Mouse (Mus musculus): ENCODE results near the gene Dync2li1.

The Dync2li1 gene

GRCm38 (mm10) chr17:84626276-84626856 is at the start of gene Dync2li1:
Gene Dync2li1 (plus strand): TSS chr17:84626496.
- peak; percentile 90 for DNase-seq

GRCm38 (mm10) chr17:84576621-84577293 is 49.5 kb upstream of the Dync2li1 start:
- DNase-seq: no peak

- no peak for DNase-seq
Observed at GRCm38 (mm10) chr17:84579249-84579648, 47.0 kb upstream of the Dync2li1 start.

GRCm38 (mm10) chr17:84579817-84580216 is 46.5 kb upstream of the Dync2li1 start:
- no peak for DNase-seq

- no peak for DNase-seq
Observed at GRCm38 (mm10) chr17:84580821-84581220, 45.5 kb upstream of the Dync2li1 start.

- DNase-seq: no peak
Observed at GRCm38 (mm10) chr17:84581740-84582414, 44.4 kb upstream of the Dync2li1 start.

- DNase-seq: no peak
Observed at GRCm38 (mm10) chr17:84584107-84584506, 42.2 kb upstream of the Dync2li1 start.

DNA sequence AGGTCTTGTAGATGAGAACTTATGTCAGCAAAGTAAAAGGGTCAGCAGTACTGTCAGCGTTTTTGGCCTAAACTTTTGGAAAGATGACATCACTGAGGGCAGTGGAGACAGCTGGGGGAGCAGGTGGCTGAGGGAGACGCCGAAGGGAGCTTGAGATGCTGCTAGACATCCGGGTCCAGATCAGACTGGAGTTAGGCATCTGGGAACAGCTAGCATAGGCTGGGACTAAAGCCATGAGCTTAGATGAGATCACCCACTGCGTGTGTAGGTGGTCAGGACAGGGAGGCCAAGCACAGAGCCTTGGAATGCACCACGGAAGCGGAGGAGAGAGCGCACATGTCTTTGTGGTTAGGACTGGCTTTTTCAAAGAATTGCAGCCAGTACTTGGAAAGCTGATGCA is 41.2 kb upstream of the Dync2li1 start:
- no peak for DNase-seq

DNA sequence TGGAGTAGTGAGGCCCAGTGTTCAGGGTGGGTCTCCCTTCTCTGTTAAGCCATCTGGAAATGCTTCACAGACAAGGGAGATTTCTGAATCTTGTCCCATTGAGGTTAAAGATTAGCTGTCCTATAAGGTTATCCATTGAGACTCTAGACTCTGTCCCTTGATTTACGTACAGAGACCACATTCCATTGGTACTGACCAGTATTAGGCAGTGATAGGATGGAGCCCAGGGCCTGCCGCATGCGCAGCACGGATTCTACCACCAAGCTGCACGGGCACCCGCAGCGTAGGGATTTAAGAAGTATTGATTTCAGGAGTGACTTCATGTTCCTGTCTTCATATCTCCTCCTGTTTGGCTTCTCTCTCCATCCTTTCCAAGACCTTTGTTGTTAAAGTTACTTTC is 36.2 kb upstream of the Dync2li1 start:
- no peak for DNase-seq

DNA sequence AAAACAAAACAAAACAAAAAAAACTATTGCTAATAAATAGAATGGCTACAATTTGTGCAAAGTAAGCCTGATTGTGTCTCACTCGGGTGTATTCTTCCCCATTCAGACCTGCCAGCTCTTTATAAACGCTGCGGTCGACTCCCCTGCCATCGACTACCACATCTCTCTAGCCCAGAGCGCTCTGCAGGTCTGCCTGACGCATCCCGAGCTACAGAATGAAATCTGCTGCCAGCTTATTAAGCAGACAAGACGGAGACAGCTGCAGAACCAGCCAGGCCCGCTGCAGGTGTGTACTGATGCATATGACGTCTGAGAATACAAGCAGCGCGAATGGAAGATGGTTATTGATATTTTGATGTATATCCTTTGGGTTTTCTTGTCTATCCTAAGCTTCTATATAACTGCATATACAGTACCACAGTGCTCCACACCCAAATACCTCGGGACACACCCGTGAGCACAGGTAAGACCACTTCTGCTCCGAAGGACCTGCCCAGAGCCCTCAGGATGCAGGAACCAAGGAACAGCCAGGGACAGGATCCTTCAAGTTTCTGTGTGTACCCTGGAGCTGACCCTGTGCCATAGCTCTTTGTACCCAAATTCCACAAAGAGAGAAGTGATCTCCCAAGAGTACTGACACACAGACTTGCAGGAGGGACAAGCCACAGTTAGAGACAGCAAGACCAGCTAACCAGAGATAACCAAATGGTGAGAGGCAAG is 34.7 kb upstream of the Dync2li1 start:
- no peak for DNase-seq

DNA sequence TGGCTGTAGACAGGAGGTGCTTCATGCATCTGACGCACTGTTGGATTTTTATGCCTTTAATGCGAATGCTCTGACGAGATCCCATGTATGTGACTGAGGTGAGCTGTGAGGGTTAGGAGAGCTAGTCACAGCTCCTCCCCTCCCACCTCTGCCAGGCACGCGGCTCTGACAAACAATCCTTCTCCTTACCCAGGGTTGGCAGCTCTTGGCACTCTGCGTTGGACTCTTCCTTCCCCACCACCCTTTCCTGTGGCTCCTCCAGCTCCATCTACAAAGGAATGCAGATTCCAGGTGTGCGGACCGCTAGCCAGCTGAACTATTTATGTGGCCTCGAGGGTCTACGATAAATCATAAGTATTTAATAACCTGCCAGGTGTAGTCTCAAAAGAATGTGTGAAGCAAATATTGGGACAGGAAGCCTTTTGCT is 30.3 kb upstream of the Dync2li1 start:
- DNase-seq: no peak

DNA sequence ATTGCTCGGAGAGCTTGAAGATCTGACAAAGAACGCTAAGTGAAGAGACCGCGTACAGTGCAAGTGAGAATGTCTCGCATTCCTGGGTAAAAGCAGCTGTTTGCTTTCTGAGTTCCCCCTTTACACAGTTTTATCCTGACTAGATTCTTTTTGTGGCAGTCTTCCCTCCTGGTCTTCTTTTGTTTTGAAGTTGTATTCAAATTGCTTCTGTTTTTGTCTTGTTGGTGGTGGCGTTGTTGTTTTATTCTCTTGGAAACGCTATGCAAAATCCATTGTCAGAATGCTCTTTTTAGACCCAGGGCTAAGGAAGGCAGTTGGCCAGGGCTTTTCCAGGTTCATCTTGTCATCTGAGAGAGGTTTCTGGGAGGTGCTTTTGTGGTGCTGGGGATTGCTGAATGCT is 29.8 kb upstream of the Dync2li1 start:
- no peak for DNase-seq

GRCm38 (mm10) chr17:84597859-84598258 is 28.4 kb upstream of the Dync2li1 start:
- no peak for DNase-seq

DNA sequence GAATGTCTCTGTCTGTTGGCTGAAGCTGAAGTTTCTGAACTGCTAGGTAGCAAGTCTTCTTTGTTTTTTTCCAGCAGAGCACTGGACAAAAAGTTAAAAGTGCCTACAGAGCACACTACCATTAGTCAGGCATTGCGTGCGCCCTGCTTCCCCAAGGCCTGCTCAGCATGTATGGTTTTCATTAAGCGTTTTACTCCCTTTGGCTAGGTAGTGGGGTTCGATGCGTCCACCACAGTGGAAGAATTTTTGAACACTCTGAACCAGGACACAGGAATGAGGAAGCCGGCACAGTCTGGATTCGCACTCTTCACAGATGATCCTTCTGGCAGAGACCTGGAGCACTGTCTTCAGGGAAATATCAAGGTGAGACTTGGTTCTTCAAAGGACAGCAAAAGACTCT is 27.4 kb upstream of the Dync2li1 start:
- no peak for DNase-seq

DNA sequence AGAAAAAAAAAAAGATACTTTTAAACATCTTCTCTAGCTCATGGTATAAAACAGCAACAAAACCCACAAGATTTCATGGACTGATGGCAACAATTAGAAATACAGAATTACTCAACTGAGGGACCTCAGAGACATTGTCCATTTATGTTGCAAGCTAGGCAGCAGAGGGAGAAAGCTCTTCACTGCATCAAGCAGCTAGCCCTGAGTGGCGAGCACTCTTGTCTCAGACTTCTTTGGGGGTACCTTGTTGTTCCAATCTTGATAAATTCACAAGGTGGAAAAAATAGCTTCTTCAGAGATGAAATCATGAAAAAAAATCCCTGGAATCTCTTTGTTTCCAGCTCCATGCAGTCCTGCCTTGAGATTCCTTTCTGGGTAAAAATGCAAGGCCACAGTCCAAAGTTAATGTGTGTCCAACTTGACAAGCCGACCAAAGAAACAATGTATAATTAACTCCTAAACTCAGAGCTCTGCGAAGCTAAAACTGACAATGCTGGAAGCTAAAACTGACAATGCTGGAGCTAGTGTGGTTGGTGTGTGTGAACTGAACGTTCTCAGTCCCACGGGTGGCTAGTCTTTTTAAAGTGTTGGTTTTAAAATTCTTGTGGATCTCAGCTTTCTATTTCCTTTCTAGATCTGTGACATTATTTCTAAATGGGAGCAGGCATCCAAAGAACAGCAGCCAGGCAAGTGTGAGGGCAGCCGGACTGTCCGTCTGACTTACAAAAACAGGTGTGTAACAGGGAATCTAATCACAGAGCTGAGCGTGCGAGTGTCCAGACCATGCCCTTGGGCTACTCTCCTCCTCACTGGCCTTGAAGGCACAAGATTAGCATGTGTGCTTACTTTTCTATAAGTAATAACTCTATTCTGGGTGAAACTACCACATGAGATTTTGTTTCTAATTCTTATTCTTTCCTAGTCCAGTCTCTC is 26.0 kb upstream of the Dync2li1 start:
- DNase-seq: peak; percentile 32

DNA sequence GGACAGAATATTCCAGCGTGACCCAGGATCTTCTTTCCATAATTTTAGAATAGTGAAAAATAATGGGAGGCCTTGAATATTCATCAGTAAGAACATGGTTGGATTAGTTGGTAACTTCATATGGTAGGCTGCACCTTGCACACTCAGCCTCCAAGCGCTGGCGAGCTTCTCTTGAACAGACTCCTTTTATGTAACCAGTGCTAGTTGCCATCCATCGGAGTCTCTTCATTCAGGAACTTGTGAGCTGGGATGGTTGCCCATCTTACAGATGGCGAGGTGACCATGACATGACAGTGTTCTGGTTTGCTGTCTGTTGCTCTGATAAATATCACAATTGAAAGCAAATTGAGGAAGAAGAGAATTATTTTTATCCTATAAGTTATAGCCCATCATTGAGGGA is 24.5 kb upstream of the Dync2li1 start:
- no peak for DNase-seq

DNA sequence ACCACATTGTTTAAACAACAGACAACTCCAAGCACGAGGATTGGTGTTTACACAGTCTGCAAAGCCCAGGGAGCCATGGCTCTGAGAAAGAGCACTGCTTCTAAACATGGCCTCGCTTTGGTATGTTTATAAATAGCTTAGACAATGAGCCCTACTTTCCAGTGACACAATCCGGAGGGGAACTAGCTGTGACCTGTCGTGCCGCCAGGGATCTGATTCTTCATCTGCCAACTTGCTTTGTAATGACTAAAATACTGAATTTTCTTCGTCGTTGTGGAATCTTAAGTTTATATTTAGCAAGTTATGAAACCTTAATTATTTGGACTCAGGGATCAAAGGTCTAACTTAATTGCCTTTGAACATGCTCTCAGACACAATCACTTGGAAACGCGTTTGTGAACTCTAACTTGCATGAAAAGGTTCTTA is 23.1 kb upstream of the Dync2li1 start:
- DNase-seq: peak; percentile 51

DNA sequence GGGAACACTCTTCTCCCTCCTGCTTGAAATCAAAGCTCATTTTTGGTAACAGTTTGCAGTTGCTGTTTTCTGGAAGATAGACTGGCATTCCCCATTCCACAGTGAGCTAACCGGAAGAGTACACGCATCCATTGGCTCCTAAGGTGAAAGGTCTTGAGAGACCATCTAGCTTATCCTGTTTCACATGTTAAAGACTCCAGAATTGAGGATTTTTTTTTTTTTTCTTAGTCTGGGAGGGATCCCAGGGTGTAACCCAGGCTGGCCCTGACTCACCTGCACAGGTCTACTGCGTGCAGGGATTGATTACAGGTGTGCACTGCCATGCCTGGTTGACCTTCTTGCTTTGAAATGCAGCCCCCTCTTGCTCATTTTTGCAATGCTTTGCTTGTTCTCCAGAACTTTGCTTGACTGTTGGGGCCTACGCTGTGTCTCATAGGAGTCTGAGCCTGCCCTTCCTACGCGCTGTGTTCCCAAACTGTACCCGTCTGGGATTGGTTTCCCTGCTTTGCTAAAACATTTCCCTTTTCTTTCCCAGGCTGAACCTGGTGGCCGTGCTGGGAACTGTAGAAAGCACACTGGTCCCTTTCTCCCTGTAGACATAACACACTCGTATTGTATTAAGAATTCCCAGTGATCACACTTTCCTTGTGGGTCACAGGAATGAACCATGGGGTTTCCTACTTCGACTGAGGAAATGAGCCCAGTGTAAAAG is 22.4 kb upstream of the Dync2li1 start:
- no peak for DNase-seq

DNA sequence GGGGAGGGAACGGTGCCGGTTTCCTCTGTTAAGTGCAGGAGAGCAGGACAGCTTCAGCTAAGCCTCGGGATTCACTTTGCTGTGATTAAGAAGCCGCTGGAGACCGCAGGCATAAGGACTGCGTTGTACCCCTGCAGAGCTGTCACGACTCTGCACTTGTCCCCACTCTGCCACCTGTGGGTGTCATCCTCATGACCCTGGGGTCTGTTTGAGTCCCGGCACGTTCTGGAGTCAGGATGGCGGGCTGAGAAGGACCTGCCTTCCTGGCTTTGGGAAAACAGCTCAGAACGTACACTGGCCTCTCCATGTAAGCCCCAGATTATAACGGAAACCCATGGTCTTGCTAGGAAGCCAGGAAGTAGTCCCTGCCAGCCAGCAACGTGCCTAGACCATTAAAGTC is 19.3 kb upstream of the Dync2li1 start:
- no peak for DNase-seq

DNA sequence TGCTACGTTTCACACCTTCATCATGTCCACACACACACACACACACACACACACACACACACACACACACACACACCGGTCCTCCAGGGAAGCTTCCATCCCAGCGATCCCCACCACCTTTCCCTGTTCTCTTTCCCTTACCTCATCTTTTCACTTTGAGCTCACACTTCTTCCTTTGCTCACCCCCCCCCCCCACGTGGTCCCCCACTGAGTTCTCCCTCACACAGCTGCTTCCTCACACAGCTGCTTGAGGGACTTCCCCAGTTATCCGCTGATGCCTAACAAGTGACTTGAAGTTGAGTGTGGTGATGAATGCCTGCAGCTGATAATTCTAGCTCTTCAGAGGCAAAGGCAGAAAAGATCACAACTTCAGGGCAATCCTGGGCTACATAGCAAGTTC is 18.7 kb upstream of the Dync2li1 start:
- no peak for DNase-seq

DNA sequence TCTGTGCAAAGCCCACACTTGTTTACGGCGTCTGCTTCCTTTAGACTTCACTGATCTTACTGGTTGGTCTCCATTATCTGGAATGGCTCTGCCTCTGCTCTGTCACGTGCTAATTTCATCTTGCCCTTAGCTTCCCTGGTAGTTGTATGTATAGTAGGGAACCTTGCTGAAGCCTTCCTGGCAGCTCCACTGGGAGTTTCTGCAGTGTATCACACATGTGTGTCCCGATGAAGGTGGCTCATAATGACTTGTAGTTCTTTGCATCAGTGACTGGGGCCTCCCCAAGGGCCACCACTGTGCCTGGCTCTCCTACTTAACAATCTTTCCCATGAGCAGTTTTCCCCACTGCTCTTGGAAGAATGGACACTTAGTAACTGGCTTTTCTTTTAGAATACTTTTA is 17.7 kb upstream of the Dync2li1 start:
- DNase-seq: no peak

GRCm38 (mm10) chr17:84611500-84611899 is 14.8 kb upstream of the Dync2li1 start:
- peak; percentile 26 for DNase-seq
